Mouse (Mus musculus): ENCODE measurements around the gene Higd2a. TPM values are rescaled to one million over a fixed set of nuclear protein-coding genes. Genes with fewer than 3 reads are reported as not detected.

The Higd2a gene
- total RNA-seq (2017): 22.4 to 36.2 TPM (median 28.0 TPM) in 3 replicates

GRCm38 (mm10) chr13:54589996-54590951, at the start of gene Higd2a, which contains the start of gene Nop16:
TSS of gene Higd2a (plus strand) at chr13:54590207.
TSS of gene Nop16 (minus strand) at chr13:54590090.
- peak; percentile 98 for ATAC-seq (replicated peaks; ENCODE audit: insufficient number of reproducible peaks, low FRiP score, low TSS enrichment, poor library complexity, severe bottlenecking)

GRCm38 (mm10) chr13:54548036-54548435, 42.0 kb upstream of the Higd2a start:
- no peak for ATAC-seq (replicated peaks; ENCODE audit: insufficient number of reproducible peaks, low FRiP score, low TSS enrichment, poor library complexity, severe bottlenecking)

GRCm38 (mm10) chr13:54556176-54556575, 33.8 kb upstream of the Higd2a start:
- no peak for ATAC-seq (replicated peaks; ENCODE audit: insufficient number of reproducible peaks, low FRiP score, low TSS enrichment, poor library complexity, severe bottlenecking)

- no peak for ATAC-seq (replicated peaks; ENCODE audit: insufficient number of reproducible peaks, low FRiP score, low TSS enrichment, poor library complexity, severe bottlenecking)
Observed at GRCm38 (mm10) chr13:54556796-54557195, 33.2 kb upstream of the Higd2a start.

GRCm38 (mm10) chr13:54557652-54558051, 32.4 kb upstream of the Higd2a start:
- no peak for ATAC-seq (replicated peaks; ENCODE audit: insufficient number of reproducible peaks, low FRiP score, low TSS enrichment, poor library complexity, severe bottlenecking)

- ATAC-seq (replicated peaks; ENCODE audit: insufficient number of reproducible peaks, low FRiP score, low TSS enrichment, poor library complexity, severe bottlenecking): no peak
Observed at GRCm38 (mm10) chr13:54559656-54560055, 30.4 kb upstream of the Higd2a start.

- ATAC-seq (replicated peaks; ENCODE audit: insufficient number of reproducible peaks, low FRiP score, low TSS enrichment, poor library complexity, severe bottlenecking): no peak
Observed at GRCm38 (mm10) chr13:54560608-54561007, 29.4 kb upstream of the Higd2a start.

GRCm38 (mm10) chr13:54562562-54562961, 27.4 kb upstream of the Higd2a start:
- ATAC-seq (replicated peaks; ENCODE audit: insufficient number of reproducible peaks, low FRiP score, low TSS enrichment, poor library complexity, severe bottlenecking): no peak

- ATAC-seq (replicated peaks; ENCODE audit: insufficient number of reproducible peaks, low FRiP score, low TSS enrichment, poor library complexity, severe bottlenecking): no peak
Observed at GRCm38 (mm10) chr13:54564232-54565200, 25.5 kb upstream of the Higd2a start.

- ATAC-seq (replicated peaks; ENCODE audit: insufficient number of reproducible peaks, low FRiP score, low TSS enrichment, poor library complexity, severe bottlenecking): peak; percentile 96
Observed at GRCm38 (mm10) chr13:54565201-54565581, 24.8 kb upstream of the Higd2a start, which contains the start of gene 4833439L19Rik. TSS of gene 4833439L19Rik (minus strand) at chr13:54565435.

GRCm38 (mm10) chr13:54565594-54566345, 24.2 kb upstream of the Higd2a start:
- no peak for ATAC-seq (replicated peaks; ENCODE audit: insufficient number of reproducible peaks, low FRiP score, low TSS enrichment, poor library complexity, severe bottlenecking)

- ATAC-seq (replicated peaks; ENCODE audit: insufficient number of reproducible peaks, low FRiP score, low TSS enrichment, poor library complexity, severe bottlenecking): no peak
Observed at GRCm38 (mm10) chr13:54568380-54568779, 21.6 kb upstream of the Higd2a start.

GRCm38 (mm10) chr13:54569282-54569681, 20.7 kb upstream of the Higd2a start:
- no peak for ATAC-seq (replicated peaks; ENCODE audit: insufficient number of reproducible peaks, low FRiP score, low TSS enrichment, poor library complexity, severe bottlenecking)

GRCm38 (mm10) chr13:54570736-54571135, 19.3 kb upstream of the Higd2a start:
- no peak for ATAC-seq (replicated peaks; ENCODE audit: insufficient number of reproducible peaks, low FRiP score, low TSS enrichment, poor library complexity, severe bottlenecking)

- no peak for ATAC-seq (replicated peaks; ENCODE audit: insufficient number of reproducible peaks, low FRiP score, low TSS enrichment, poor library complexity, severe bottlenecking)
Observed at GRCm38 (mm10) chr13:54571637-54572036, 18.4 kb upstream of the Higd2a start.

- no peak for ATAC-seq (replicated peaks; ENCODE audit: insufficient number of reproducible peaks, low FRiP score, low TSS enrichment, poor library complexity, severe bottlenecking)
Observed at GRCm38 (mm10) chr13:54572621-54573020, 17.4 kb upstream of the Higd2a start.

- peak; percentile 45 for ATAC-seq (replicated peaks; ENCODE audit: insufficient number of reproducible peaks, low FRiP score, low TSS enrichment, poor library complexity, severe bottlenecking)
Observed at GRCm38 (mm10) chr13:54574854-54575481, 15.0 kb upstream of the Higd2a start, which contains the start of gene Arl10. TSS of gene Arl10 (plus strand) at chr13:54575015.

- no peak for ATAC-seq (replicated peaks; ENCODE audit: insufficient number of reproducible peaks, low FRiP score, low TSS enrichment, poor library complexity, severe bottlenecking)
Observed at GRCm38 (mm10) chr13:54575489-54575888, 14.5 kb upstream of the Higd2a start.

Measured in monocyte, adult 5-6 weeks (primary cell).